Mouse (Mus musculus): ENCODE measurements around the gene Cdc6. TPM values are rescaled to one million over a fixed set of nuclear protein-coding genes. Genes with fewer than 3 reads are reported as not detected.
"Not testable (repeated sequence)": the region's sequence is repeated elsewhere in the genome, so short reads cannot be mapped to it uniquely, and the experiment has no call there.

Gene Cdc6
- polyA plus RNA-seq, 1 experiment from 2014 or later = 5.6 TPM

- H3K4me2 ChIP-seq (ENCODE audit: low read length) = no peak overlapping the region
- H3K9me3 ChIP-seq (ENCODE audit: control insufficient read depth, low read length) = no peaks in the 10 kb centered on the region
- peaks cover 64% of the 10 kb centered on the region for H3K4me1 ChIP-seq (ENCODE audit: control insufficient read depth, insufficient read depth, low read length)
- ATAC-seq (ENCODE audit: low FRiP score, low TSS enrichment) (no peak), DNase-seq (peak; percentile 53)
- H3K27me3 ChIP-seq (ENCODE audit: control insufficient read depth, insufficient read depth, low read length) = 0 out of 2 replicates have a peak, but pooled peaks cover 11% of the 10 kb centered on the region
- H3K9ac ChIP-seq (replicated peaks; ENCODE audit: low read length) = no peak overlapping the region
- 0 out of 2 replicates have a peak overlapping the region, but pooled peaks have one; percentile 42 for H3K27ac ChIP-seq (replicated peaks; ENCODE audit: low read depth, low read length)
- H3K4me3 ChIP-seq (replicated peaks; ENCODE audit: low read depth, low read length) = no peak overlapping the region
- H3K36me3 ChIP-seq (ENCODE audit: control insufficient read depth, insufficient read depth, low read length) = no peaks in the 10 kb centered on the region
- WGBS = 33% methylated on average over 7 of the region's 7 CpGs
These were observed 24.1 kb downstream of the Cdc6 start for GRCm38 (mm10) chr11:98931513-98932292.

- Histone ChIP-seq H3K4me2 (ENCODE audit: low read length) (no peak overlapping the region; the same call in 1 of the 2 replicates), H3K36me3 (ENCODE audit: control insufficient read depth, insufficient read depth, low read length) (no peaks in the 10 kb centered on the region), H3K27ac (replicated peaks; ENCODE audit: low read depth, low read length) (no peak overlapping the region), H3K4me1 (ENCODE audit: control insufficient read depth, insufficient read depth, low read length) (peaks cover 68% of the 10 kb centered on the region), H3K4me3 (replicated peaks; ENCODE audit: low read depth, low read length) (no peak overlapping the region), H3K27me3 (ENCODE audit: control insufficient read depth, insufficient read depth, low read length) (0 out of 2 replicates have a peak, but pooled peaks cover 11% of the 10 kb centered on the region), H3K9ac (replicated peaks; ENCODE audit: low read length) (no peak overlapping the region), H3K9me3 (ENCODE audit: control insufficient read depth, low read length) (no peaks in the 10 kb centered on the region)
- ATAC-seq (ENCODE audit: low FRiP score, low TSS enrichment) (no peak), DNase-seq (peak; percentile 35)
- 42% methylated on average over 19 of the region's 19 CpGs for WGBS
These were observed 24.9 kb downstream of the Cdc6 start for GRCm38 (mm10) chr11:98932293-98933091.

GRCm38 (mm10) chr11:98933151-98933550 lies 25.6 kb downstream of the Cdc6 start:
- no peaks in the 10 kb centered on the region for H3K9me3 ChIP-seq (ENCODE audit: control insufficient read depth, low read length)
- H3K27me3 ChIP-seq (ENCODE audit: control insufficient read depth, insufficient read depth, low read length) = 0 out of 2 replicates have a peak, but pooled peaks cover 11% of the 10 kb centered on the region
- ATAC-seq (ENCODE audit: low FRiP score, low TSS enrichment) (no peak), DNase-seq (peak; percentile 31)
- no peak overlapping the region for H3K4me2 ChIP-seq (ENCODE audit: low read length)
- 52% methylated on average over 9 of the region's 9 CpGs for WGBS
- no peaks in the 10 kb centered on the region for H3K36me3 ChIP-seq (ENCODE audit: control insufficient read depth, insufficient read depth, low read length)
- no peak overlapping the region for H3K27ac ChIP-seq (replicated peaks; ENCODE audit: low read depth, low read length)
- H3K4me3 ChIP-seq (replicated peaks; ENCODE audit: low read depth, low read length) = no peak overlapping the region
- peaks cover 70% of the 10 kb centered on the region for H3K4me1 ChIP-seq (ENCODE audit: control insufficient read depth, insufficient read depth, low read length)
- H3K9ac ChIP-seq (replicated peaks; ENCODE audit: low read length) = no peak overlapping the region

GRCm38 (mm10) chr11:98933847-98934246 lies 26.2 kb downstream of the Cdc6 start:
- not testable (repeated sequence) for H3K4me3 ChIP-seq (replicated peaks; ENCODE audit: low read depth, low read length); H3K9me3 ChIP-seq (ENCODE audit: control insufficient read depth, low read length); ATAC-seq (ENCODE audit: low FRiP score, low TSS enrichment); H3K27ac ChIP-seq (replicated peaks; ENCODE audit: low read depth, low read length); H3K4me2 ChIP-seq (ENCODE audit: low read length); H3K9ac ChIP-seq (replicated peaks; ENCODE audit: low read length); DNase-seq; H3K36me3 ChIP-seq (ENCODE audit: control insufficient read depth, insufficient read depth, low read length)
- Histone ChIP-seq H3K27me3 (ENCODE audit: control insufficient read depth, insufficient read depth, low read length) (0 out of 2 replicates have a peak, but pooled peaks cover 11% of the 10 kb centered on the region), H3K4me1 (ENCODE audit: control insufficient read depth, insufficient read depth, low read length) (peaks cover 69% of the 10 kb centered on the region)
- 88% methylated on average over 2 of the region's 2 CpGs for WGBS

GRCm38 (mm10) chr11:98934367-98934766 lies 26.8 kb downstream of the Cdc6 start:
- Histone ChIP-seq H3K27me3 (ENCODE audit: control insufficient read depth, insufficient read depth, low read length) (0 out of 2 replicates have a peak, but pooled peaks cover 11% of the 10 kb centered on the region), H3K4me2 (ENCODE audit: low read length) (no peak overlapping the region), H3K9ac (replicated peaks; ENCODE audit: low read length) (no peak overlapping the region), H3K36me3 (ENCODE audit: control insufficient read depth, insufficient read depth, low read length) (no peaks in the 10 kb centered on the region), H3K4me3 (replicated peaks; ENCODE audit: low read depth, low read length) (no peak overlapping the region), H3K27ac (replicated peaks; ENCODE audit: low read depth, low read length) (no peak overlapping the region), H3K4me1 (ENCODE audit: control insufficient read depth, insufficient read depth, low read length) (peaks cover 64% of the 10 kb centered on the region), H3K9me3 (ENCODE audit: control insufficient read depth, low read length) (no peaks in the 10 kb centered on the region)
- DNase-seq = no peak
- 89% methylated on average over 3 of the region's 3 CpGs for WGBS
- no peak for ATAC-seq (ENCODE audit: low FRiP score, low TSS enrichment)

GRCm38 (mm10) chr11:98935123-98935522 lies 27.5 kb downstream of the Cdc6 start:
- no peak for DNase-seq
- H3K27ac ChIP-seq (replicated peaks; ENCODE audit: low read depth, low read length) = no peak overlapping the region
- no peak overlapping the region for H3K9ac ChIP-seq (replicated peaks; ENCODE audit: low read length)
- 0 out of 2 replicates have a peak, but pooled peaks cover 11% of the 10 kb centered on the region for H3K27me3 ChIP-seq (ENCODE audit: control insufficient read depth, insufficient read depth, low read length)
- WGBS = 92% methylated on average over 3 of the region's 3 CpGs
- H3K36me3 ChIP-seq (ENCODE audit: control insufficient read depth, insufficient read depth, low read length) = no peaks in the 10 kb centered on the region
- H3K4me2 ChIP-seq (ENCODE audit: low read length) = no peak overlapping the region
- H3K4me3 ChIP-seq (replicated peaks; ENCODE audit: low read depth, low read length) = no peak overlapping the region
- no peak for ATAC-seq (ENCODE audit: low FRiP score, low TSS enrichment)
- peaks cover 56% of the 10 kb centered on the region for H3K4me1 ChIP-seq (ENCODE audit: control insufficient read depth, insufficient read depth, low read length)
- no peaks in the 10 kb centered on the region for H3K9me3 ChIP-seq (ENCODE audit: control insufficient read depth, low read length)

- H3K4me1 ChIP-seq (ENCODE audit: control insufficient read depth, insufficient read depth, low read length) = peaks cover 57% of the 10 kb centered on the region
- H3K9me3 ChIP-seq (ENCODE audit: control insufficient read depth, low read length) = no peaks in the 10 kb centered on the region
- H3K36me3 ChIP-seq (ENCODE audit: control insufficient read depth, insufficient read depth, low read length) = no peaks in the 10 kb centered on the region
- DNase-seq = peak; percentile 16
- H3K27me3 ChIP-seq (ENCODE audit: control insufficient read depth, insufficient read depth, low read length) = 0 out of 2 replicates have a peak, but pooled peaks cover 11% of the 10 kb centered on the region
- H3K4me2 ChIP-seq (ENCODE audit: low read length) = peak overlapping the region; percentile 98
- no peak overlapping the region for H3K27ac ChIP-seq (replicated peaks; ENCODE audit: low read depth, low read length)
- 0 out of 2 replicates have a peak overlapping the region, but pooled peaks have one; percentile 54 for H3K4me3 ChIP-seq (replicated peaks; ENCODE audit: low read depth, low read length)
- ATAC-seq (ENCODE audit: low FRiP score, low TSS enrichment) = no peak
- WGBS = 2% methylated on average over 29 of the region's 29 CpGs
- H3K9ac ChIP-seq (replicated peaks; ENCODE audit: low read length) = no peak overlapping the region; the same call in 1 of the 2 replicates
These were observed 28.6 kb downstream of the Cdc6 start for GRCm38 (mm10) chr11:98936170-98936569.

- Histone ChIP-seq H3K4me2 (ENCODE audit: low read length) (peak overlapping the region; percentile 98), H3K36me3 (ENCODE audit: control insufficient read depth, insufficient read depth, low read length) (no peaks in the 10 kb centered on the region), H3K4me3 (replicated peaks; ENCODE audit: low read depth, low read length) (peak overlapping the region; percentile 54), H3K27me3 (ENCODE audit: control insufficient read depth, insufficient read depth, low read length) (0 out of 2 replicates have a peak, but pooled peaks cover 11% of the 10 kb centered on the region), H3K4me1 (ENCODE audit: control insufficient read depth, insufficient read depth, low read length) (peaks cover 57% of the 10 kb centered on the region), H3K27ac (replicated peaks; ENCODE audit: low read depth, low read length) (no peak overlapping the region), H3K9me3 (ENCODE audit: control insufficient read depth, low read length) (no peaks in the 10 kb centered on the region), H3K9ac (replicated peaks; ENCODE audit: low read length) (peak overlapping the region; percentile 40; the same call in 1 of the 2 replicates)
- DNase-seq (no peak), ATAC-seq (ENCODE audit: low FRiP score, low TSS enrichment) (peak; percentile 8; the same call in 1 of the 2 replicates)
- 2% methylated on average over 23 of the region's 23 CpGs for WGBS
These were observed 29.2 kb downstream of the Cdc6 start for GRCm38 (mm10) chr11:98936606-98937409.
